Mouse (Mus musculus): ENCODE results near the gene Gsk3b.
"Not testable (repeated sequence)": the region's sequence is repeated elsewhere in the genome, so short reads cannot be mapped to it uniquely, and the experiment has no call there.

Gene Gsk3b

GRCm38 (mm10) chr16:38088629-38089446 is at the start of gene Gsk3b:
Gene Gsk3b (plus strand): TSS chr16:38089001.
- in situ Hi-C loops (cut with MboI; ENCODE audit: low sequenced_read_pairs), result no loop called here

DNA sequence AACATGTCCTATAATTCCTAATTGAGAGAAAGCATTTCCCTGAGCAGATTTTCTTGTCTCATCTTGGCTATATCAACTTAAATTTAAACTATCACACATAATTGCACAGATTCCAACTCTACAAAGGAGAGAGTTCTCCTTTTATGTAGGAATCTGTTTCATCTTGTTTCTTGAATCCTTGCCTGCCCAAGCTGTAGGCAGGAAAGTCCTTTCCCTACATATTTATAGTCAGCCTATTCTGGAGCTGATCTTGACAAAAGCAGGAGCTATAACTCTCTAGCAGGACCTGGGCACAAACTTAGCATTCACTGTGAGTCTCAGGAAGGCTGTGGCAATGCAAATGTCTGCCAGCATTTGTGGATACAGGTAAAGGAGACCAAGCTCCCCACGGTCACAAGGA is 46.6 kb upstream of the Gsk3b start:
- in situ Hi-C loops (cut with MboI; ENCODE audit: low sequenced_read_pairs), result no loop called here

DNA sequence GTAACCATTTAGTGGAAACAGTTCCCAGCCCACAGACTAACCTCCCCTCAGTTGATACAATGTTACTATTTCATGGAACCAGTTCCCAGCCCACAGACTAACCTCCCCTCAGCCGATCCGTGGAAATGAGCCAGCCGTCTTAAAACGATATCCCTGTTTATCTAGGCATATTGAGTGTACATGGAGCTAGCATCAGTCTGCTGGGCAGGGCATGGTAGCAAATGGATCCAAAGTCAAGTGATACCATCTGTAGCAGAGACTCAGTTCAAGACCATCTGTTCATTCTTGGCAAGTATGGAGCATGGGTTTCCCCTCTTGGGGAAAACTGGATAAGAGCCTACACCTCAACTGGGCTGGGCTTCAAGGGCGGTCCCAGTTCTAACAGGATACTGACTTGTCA is 44.2 kb upstream of the Gsk3b start:
- in situ Hi-C loops (cut with MboI; ENCODE audit: low sequenced_read_pairs), result no loop called here

- in situ Hi-C loops (cut with MboI; ENCODE audit: low sequenced_read_pairs), result no loop called here
Observed at GRCm38 (mm10) chr16:38047781-38048558, 40.8 kb upstream of the Gsk3b start.

DNA sequence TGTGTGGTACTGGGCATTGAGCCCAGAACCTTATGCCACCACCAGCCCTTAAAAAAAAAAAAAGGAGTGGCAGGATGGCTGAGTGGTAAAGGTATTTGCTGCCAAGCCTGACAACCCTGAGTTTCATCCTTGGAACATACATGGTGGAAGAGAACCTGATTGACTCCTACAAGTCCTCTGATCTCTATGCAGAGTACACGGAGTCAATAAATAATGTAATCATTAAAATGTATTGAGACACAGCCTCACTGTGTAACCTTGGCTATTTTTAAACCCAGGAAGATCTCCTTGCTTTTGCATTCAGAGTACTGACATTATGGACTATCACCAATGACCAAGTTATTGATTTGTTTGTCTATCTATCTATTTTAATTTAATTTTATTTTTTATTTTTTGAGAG is 30.9 kb upstream of the Gsk3b start:
- in situ Hi-C loops (cut with MboI; ENCODE audit: low sequenced_read_pairs), result no loop called here

DNA sequence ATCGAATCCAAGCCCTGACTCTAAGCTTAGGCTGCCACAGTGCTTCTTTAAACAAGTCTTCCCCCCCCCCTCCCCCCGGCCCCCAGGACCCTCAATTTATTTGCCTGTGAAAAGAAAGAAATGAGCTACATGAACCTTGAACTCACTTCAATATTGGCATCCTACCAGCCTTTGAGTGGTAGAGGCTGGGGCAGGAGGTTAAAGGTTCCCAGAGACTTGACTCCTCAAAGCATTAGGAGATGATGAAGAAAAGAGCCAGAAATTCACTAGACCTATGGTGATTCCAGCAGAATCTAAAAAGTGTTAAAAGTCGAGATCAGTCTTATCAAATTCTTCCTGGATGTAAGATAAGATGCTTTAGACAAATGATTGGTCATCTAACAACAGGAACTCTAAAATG is 30.0 kb upstream of the Gsk3b start:
- in situ Hi-C loops (cut with MboI; ENCODE audit: low sequenced_read_pairs), result no loop called here

GRCm38 (mm10) chr16:38059631-38060030 is 29.2 kb upstream of the Gsk3b start:
- in situ Hi-C loops (cut with MboI; ENCODE audit: low sequenced_read_pairs), result no loop called here

GRCm38 (mm10) chr16:38073859-38074631 is 14.8 kb upstream of the Gsk3b start:
- in situ Hi-C loops (cut with MboI; ENCODE audit: low sequenced_read_pairs), result not testable (repeated sequence)

DNA sequence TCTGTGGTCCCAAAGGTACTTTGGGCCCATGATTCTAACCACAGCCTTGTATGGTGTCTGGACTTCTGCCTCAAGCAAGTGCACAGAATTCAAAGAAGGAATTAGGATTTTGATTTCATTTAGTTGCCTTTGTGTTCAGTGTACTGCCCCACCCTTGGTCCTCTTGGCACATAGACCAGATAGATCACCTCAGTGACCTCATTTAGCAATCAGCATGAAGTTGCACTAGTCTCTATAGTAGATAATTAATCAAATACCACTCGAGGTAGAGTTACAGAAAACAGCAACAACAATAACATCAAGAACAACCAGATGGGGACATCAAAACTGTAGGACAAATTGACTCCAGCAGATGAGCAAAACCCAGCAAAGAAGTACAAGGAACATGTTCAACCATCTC is 8.6 kb upstream of the Gsk3b start:
- in situ Hi-C loops (cut with MboI; ENCODE audit: low sequenced_read_pairs), result no loop called here

GRCm38 (mm10) chr16:38087231-38087630 is 1.6 kb upstream of the Gsk3b start:
- in situ Hi-C loops (cut with MboI; ENCODE audit: low sequenced_read_pairs), result no loop called here

GRCm38 (mm10) chr16:38087645-38088125 is 1.1 kb upstream of the Gsk3b start:
- in situ Hi-C loops (cut with MboI; ENCODE audit: low sequenced_read_pairs), result no loop called here

DNA sequence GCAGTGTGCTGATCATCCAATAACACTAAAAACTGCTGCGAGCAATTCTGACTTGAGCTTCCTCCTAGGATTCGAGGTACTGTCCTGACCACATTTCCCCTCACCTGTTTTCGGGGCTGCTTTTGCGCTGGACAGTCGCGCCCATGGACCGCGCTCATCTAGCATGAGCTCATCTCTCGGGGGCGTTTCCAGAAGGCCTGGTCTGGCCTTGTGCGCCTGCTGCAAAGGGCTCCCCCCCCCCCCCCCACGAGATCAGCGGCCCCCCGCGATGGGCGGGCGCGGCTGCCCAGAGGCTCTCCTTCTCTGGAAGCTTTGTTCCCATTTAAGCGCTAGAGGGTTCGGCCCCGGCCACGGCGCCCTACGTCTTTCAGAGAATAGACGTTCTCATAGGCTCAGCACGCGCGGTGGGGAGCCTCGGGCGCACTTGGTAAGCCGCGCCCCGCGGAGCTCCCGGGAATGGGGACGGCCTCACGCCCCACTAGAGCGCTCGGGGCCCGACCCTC is 624 bp upstream of the Gsk3b start:
- in situ Hi-C loops (cut with MboI; ENCODE audit: low sequenced_read_pairs), result no loop called here

DNA sequence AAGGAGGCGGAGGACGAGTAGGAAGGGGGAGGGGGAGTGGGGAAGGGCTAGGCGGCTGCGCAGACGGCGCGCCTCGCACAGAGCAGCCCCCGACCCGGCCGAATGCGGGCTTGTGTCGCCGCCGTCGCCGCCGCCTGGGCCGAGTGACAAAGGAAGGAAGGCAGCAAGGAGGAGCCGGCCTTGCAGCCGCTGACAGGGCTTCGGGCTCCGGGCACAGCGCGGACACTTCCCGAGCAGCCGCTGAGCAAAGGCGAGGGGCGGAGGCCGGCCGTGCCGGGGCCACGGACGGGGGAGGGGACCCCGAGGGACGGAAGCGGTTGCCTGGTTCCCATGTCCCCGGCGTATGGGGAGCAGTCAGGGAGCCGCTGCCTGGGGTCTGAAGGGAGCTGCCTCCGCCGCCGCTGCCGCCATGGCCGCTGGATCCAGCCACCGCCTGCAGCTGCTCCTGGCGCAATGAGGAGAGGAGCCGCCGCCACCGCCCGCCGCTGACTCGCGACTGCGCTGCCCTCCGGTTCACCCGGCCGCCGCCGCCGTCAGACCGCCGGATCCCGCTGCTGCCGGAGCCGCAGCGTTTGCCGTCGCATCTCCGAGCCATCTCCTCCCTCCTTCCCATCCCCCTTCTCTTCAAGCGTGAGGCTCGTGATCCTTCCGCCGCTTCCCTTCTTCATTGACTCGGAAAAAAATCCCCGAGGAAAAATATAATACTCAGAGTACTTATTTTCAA is 808 bp downstream of the Gsk3b start:
- in situ Hi-C loops (cut with MboI; ENCODE audit: low sequenced_read_pairs), result no loop called here

DNA sequence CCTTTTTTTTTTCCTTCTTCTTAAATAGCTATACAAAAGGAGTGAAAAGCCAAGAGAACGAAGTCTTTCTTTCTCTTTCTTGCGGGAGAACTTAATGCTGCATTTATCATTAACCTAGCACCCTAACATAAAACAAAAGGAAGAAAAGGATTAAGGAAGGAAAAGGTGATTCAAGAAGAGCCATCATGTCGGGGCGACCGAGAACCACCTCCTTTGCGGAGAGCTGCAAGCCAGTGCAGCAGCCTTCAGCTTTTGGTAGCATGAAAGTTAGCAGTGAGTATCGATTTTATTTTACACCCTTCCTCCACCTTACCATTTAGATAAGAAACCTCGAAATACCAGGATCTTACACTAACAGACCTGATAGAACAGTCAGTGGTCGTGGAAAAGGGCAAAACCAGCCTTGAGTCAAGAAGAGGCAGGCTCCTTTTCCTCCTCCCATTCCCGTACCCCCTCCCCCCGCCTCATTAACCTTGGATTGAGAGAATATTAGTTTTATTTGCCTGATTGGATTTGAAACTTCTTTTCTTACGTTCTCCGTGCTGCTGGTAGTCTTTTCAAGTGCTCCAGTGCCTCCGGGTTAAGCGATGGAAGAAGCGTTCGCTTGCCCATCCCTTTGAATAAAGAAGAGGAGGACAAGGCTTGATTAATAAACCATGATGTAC is 1.7 kb downstream of the Gsk3b start:
- in situ Hi-C loops (cut with MboI; ENCODE audit: low sequenced_read_pairs), result no loop called here

GRCm38 (mm10) chr16:38091041-38091440 is 2.2 kb downstream of the Gsk3b start:
- in situ Hi-C loops (cut with MboI; ENCODE audit: low sequenced_read_pairs), result no loop called here

- in situ Hi-C loops (cut with MboI; ENCODE audit: low sequenced_read_pairs), result no loop called here
Observed at GRCm38 (mm10) chr16:38091706-38092105, 2.9 kb downstream of the Gsk3b start.

- in situ Hi-C loops (cut with MboI; ENCODE audit: low sequenced_read_pairs), result no loop called here
Observed at GRCm38 (mm10) chr16:38092598-38092997, 3.8 kb downstream of the Gsk3b start.

GRCm38 (mm10) chr16:38095181-38095851 is 6.5 kb downstream of the Gsk3b start:
- in situ Hi-C loops (cut with MboI; ENCODE audit: low sequenced_read_pairs), result no loop called here

- in situ Hi-C loops (cut with MboI; ENCODE audit: low sequenced_read_pairs), result no loop called here
Observed at GRCm38 (mm10) chr16:38097521-38097920, 8.7 kb downstream of the Gsk3b start.

Measured in CH12F3 (cell line).